Mouse (Mus musculus) cerebellum, adult 11-12 months (tissue): ENCODE data around the gene Zdhhc5.

Experiments used
- DNase-seq: peaks from one replicate; pipeline ENCODE4 v3.0.0; 2022

The Zdhhc5 gene

GRCm38 (mm10) chr2:84638428-84639220, 76.4 kb downstream of the Zdhhc5 start:
- no peak for DNase-seq
